Mouse (Mus musculus) megakaryocyte, embryonic 14.5 days (primary cell): ENCODE results near the gene Gm49325.

Experiments used
- FLI1 ChIP-seq: IDR thresholded peaks from 2 replicates; pipeline ENCODE4 v1.6.1; 2012; ENCODE audit warnings: low read length, inconsistent platforms, mixed read lengths
- GATA1 ChIP-seq: IDR thresholded peaks from 3 replicates; pipeline ENCODE4 v1.6.1; 2012; ENCODE audit warnings: mixed read lengths, low read length, inconsistent platforms, borderline replicate concordance

DNA sequence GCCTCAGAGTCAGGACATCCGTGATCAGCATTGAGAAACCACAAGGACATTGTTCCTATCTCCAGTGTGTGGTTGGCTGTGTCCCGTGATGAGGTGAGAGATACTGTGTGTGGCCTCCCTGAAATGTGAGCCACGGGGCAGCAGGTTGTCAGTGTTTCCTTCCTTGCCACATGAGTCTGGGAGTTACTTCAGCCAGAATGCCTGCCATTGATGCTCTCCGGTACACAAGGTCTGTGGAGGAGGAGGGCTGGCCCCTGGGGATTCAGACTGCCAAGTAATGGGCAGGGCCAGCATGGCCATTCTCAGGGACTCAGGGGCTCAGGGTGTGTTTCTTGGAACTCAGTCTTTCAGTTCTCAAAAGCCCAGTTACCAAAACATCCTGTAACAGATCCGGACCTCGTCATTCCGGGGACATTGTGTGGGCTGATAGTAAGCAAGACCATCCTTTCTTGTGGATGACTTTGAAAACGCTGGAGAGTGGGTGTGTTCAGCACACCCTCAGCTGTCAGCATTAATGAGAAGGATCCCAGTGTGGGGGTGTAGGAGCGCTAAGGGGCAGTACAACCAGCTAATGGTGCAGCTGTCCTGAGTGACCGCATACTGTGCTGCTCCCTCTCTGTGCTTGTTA lies 22.1 kb upstream of the Gm49325 start:
- TF ChIP-seq GATA1 (peak; percentile 71; the same call in 2 of the 3 replicates), FLI1 (no peak)
